Mouse (Mus musculus): ENCODE results near the gene Rnf166. TPM values are rescaled to one million over a fixed set of nuclear protein-coding genes. Genes with fewer than 3 reads are reported as not detected.

Gene Rnf166
- total and polyA plus RNA-seq, 3 experiments: 7.7 to 13.0 (median 8.5) TPM

DNA sequence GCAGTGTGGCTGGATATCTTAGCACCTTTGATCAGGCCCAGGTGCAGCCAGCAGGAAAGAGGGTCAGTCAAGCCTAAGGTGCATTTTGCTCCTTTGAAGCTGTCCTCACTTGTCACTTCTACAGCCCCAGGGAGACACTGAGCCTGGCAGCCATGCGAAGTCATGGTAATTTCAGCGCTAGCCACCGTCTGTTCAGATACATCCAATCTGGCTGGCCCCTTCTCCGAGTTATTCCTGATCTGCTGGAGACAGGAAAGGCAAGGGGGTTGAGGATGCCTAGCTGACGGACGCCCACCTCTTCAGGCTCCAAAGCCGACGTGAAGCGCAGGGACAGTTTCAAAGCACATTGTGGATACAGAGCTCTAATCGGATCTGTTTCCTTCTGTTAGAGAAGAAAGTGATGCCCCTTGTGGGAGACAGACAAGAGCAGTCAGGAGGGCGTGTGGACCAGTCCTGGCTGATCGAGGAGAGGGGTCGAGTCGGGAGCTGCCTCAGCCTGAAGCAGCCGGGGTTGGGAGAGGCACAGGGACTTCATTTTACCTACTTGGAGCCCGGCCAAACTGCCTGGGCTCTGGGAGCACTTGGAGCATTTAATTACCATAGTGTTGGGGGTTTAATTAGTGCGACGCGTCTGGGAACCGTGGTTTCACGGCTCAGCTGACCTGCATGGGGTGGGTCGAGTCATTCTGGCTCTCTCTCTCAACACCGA, 47.9 kb upstream of the Rnf166 start:
- Histone ChIP-seq H3K4me3 (replicated peaks in 1 of 3; ENCODE audit: low read depth in 2 of 3, low read length in 2 of 3, poor library complexity in 1 of 3) (no peak overlapping the region), H3K36me3 (replicated peaks in 1 of 2; ENCODE audit: control insufficient read depth in 1 of 2, insufficient read depth in 1 of 2, low read length in 1 of 2) (peaks cover 2 to 74% of the 10 kb centered on the region in 2 experiments), H3K9me3 (replicated peaks; ENCODE audit: low read length) (peaks cover under 1% of the 10 kb centered on the region), H3K9ac (ENCODE audit: insufficient read depth, low read depth) (no peak overlapping the region), H3K4me1 (ENCODE audit: control insufficient read depth in 1 of 2, insufficient read depth in 2 of 2) (peaks cover 9 to 41% of the 10 kb centered on the region in 2 experiments), H3K27me3 (replicated peaks) (no peaks in the 10 kb centered on the region), H3K27ac (ENCODE audit: insufficient read depth, low read depth) (no peak overlapping the region), H3K4me2 (ENCODE audit: insufficient read depth, low read depth, poor library complexity, severe bottlenecking) (no peak overlapping the region), H3K79me2 (replicated peaks; ENCODE audit: control insufficient read depth, extremely low read depth, insufficient read depth, poor library complexity, severe bottlenecking) (no peaks in the 10 kb centered on the region)
- TF ChIP-seq SMC3 (IDR thresholded peaks at IDR 0.05; ENCODE audit: low read depth, low read length) (no peak), ELF1 (IDR thresholded peaks at IDR 0.05; ENCODE audit: low read depth, low read length) (no peak), USF1 (IDR thresholded peaks at IDR 0.05; ENCODE audit: low read depth, low read length) (no peak), TBP (conservative IDR thresholded peaks at IDR 0.05; ENCODE audit: low read depth, low read length) (no peak), ZNF384 (IDR thresholded peaks at IDR 0.05; ENCODE audit: low read depth, low read length) (no peak), UBTF (IDR thresholded peaks at IDR 0.05; ENCODE audit: low read depth, low read length) (no peak), MEF2A (IDR thresholded peaks at IDR 0.05; ENCODE audit: borderline replicate concordance, low read depth, low read length) (no peak), CTCF (conservative IDR thresholded peaks at IDR 0.05 in 1 of 2, IDR thresholded peaks at IDR 0.05 in 1 of 2; ENCODE audit: low read depth in 2 of 2, low read length in 2 of 2) (no peak), RAD21 (IDR thresholded peaks at IDR 0.05; ENCODE audit: low read depth, low read length) (no peak), BHLHE40 (IDR thresholded peaks at IDR 0.05; ENCODE audit: low read depth, low read length) (no peak), GABPA (IDR thresholded peaks at IDR 0.05; ENCODE audit: insufficient replicate concordance, low read depth, low read length) (no peak), MYC (IDR thresholded peaks at IDR 0.05; ENCODE audit: low read depth, low read length) (no peak), NELFE (IDR thresholded peaks at IDR 0.05; ENCODE audit: low read depth, low read length) (no peak)
- in situ Hi-C loops (cut with MboI; ENCODE audit: low pct_ligation_motif_present, low pct_unique_long_range_greater_than_20kb, low sequenced_read_pairs) (no loop called here), dilution Hi-C loops (cut with MboI; ENCODE audit: extremely low pct_ligation_motif_present, extremely low pct_unique_long_range_greater_than_20kb, low sequenced_read_pairs) (no loop called here)
- no peak for DNase-seq (ENCODE audit: extremely low read depth)

DNA sequence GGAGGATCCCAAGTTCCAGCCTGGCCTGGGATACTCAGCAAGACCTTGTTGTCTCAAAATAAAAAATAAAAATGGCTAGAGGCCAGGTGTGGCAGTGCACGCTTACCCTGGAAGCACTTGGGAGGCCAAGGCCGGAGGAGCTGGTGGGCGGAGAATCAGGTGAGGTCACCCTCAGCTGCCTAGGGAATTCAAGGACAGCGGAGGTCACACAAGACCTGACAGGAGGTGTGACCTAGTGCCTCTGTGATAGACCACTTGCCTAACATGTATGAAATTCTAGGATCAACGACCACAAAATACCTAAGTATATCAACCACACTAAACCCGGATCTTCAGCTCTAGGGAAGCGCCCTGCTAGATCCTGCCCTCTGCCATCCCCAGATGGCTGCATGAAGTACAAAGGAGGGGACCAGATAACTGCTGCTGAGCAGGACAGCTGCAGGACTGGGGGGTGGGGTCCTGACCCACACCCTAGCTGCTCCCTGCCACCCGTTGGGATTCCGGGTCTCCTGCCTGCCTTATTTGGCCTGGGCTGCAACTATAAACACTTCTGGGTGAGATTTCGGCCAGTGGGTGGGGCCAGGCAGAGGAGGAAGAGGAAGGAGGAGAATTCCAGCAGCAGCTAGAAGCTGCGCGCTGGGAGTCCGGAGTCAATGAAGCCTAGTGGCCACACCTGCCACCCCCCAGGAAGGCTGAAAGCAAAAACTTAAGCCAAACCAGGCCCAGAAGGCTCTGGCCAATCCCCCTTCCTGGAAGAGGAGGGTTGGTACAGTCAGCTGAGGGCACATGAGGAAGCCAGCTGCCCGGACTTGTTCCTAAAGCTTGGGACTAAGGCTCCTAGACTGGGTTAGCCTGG, 47.2 kb upstream of the Rnf166 start:
- Histone ChIP-seq H3K9ac (ENCODE audit: insufficient read depth, low read depth) (no peak overlapping the region), H3K9me3 (replicated peaks; ENCODE audit: low read length) (no peaks in the 10 kb centered on the region), H3K4me3 (replicated peaks in 1 of 3; ENCODE audit: low read depth in 2 of 3, low read length in 2 of 3, poor library complexity in 1 of 3) (no peak overlapping the region), H3K27me3 (replicated peaks) (no peaks in the 10 kb centered on the region), H3K27ac (ENCODE audit: insufficient read depth, low read depth) (no peak overlapping the region), H3K36me3 (replicated peaks in 1 of 2; ENCODE audit: control insufficient read depth in 1 of 2, insufficient read depth in 1 of 2, low read length in 1 of 2) (peaks cover under 1 to 77% of the 10 kb centered on the region in 2 experiments), H3K4me1 (ENCODE audit: control insufficient read depth in 1 of 2, insufficient read depth in 2 of 2) (peaks cover 9 to 38% of the 10 kb centered on the region in 2 experiments), H3K79me2 (replicated peaks; ENCODE audit: control insufficient read depth, extremely low read depth, insufficient read depth, poor library complexity, severe bottlenecking) (no peaks in the 10 kb centered on the region), H3K4me2 (ENCODE audit: insufficient read depth, low read depth, poor library complexity, severe bottlenecking) (no peak overlapping the region)
- no peak for DNase-seq (ENCODE audit: extremely low read depth)
- no peak for TF ChIP-seq MXI1 (IDR thresholded peaks at IDR 0.05; ENCODE audit: low read depth, low read length)
- no peak for TF ChIP-seq ZKSCAN1 (IDR thresholded peaks at IDR 0.05; ENCODE audit: borderline replicate concordance, low read depth, low read length)
- no peak for TF ChIP-seq CTCF (conservative IDR thresholded peaks at IDR 0.05 in 1 of 2, IDR thresholded peaks at IDR 0.05 in 1 of 2; ENCODE audit: low read depth in 2 of 2, low read length in 2 of 2)
- TF ChIP-seq EP300 (IDR thresholded peaks at IDR 0.05; ENCODE audit: low read length): no peak
- no peak for TF ChIP-seq KAT2A (IDR thresholded peaks at IDR 0.05; ENCODE audit: insufficient replicate concordance, low read length)
- TF ChIP-seq TBP (conservative IDR thresholded peaks at IDR 0.05; ENCODE audit: low read depth, low read length): no peak
- no peak for TF ChIP-seq NRF1 (IDR thresholded peaks at IDR 0.05; ENCODE audit: low read depth, low read length)
- no peak for TF ChIP-seq ETS1 (conservative IDR thresholded peaks at IDR 0.05; ENCODE audit: low read depth, low read length)
- TF ChIP-seq TCF12 (IDR thresholded peaks at IDR 0.05; ENCODE audit: low read depth, low read length): no peak
- no peak for TF ChIP-seq RCOR1 (conservative IDR thresholded peaks at IDR 0.05; ENCODE audit: low read depth, low read length)
- TF ChIP-seq GABPA (IDR thresholded peaks at IDR 0.05; ENCODE audit: insufficient replicate concordance, low read depth, low read length): no peak
- TF ChIP-seq ZC3H11A (IDR thresholded peaks at IDR 0.05; ENCODE audit: low read depth, low read length): no peak
- TF ChIP-seq USF1 (IDR thresholded peaks at IDR 0.05; ENCODE audit: low read depth, low read length): no peak
- no peak for TF ChIP-seq JUND (conservative IDR thresholded peaks at IDR 0.05; ENCODE audit: low read depth, low read length)
- no peak for TF ChIP-seq PAX5 (IDR thresholded peaks at IDR 0.05; ENCODE audit: low read length)
- TF ChIP-seq MYC (IDR thresholded peaks at IDR 0.05; ENCODE audit: low read depth, low read length): no peak
- no peak for TF ChIP-seq SMC3 (IDR thresholded peaks at IDR 0.05; ENCODE audit: low read depth, low read length)
- no peak for TF ChIP-seq MAX (IDR thresholded peaks at IDR 0.05; ENCODE audit: low read length)
- in situ Hi-C loops (cut with MboI; ENCODE audit: low pct_ligation_motif_present, low pct_unique_long_range_greater_than_20kb, low sequenced_read_pairs): no loop called here
- dilution Hi-C loops (cut with MboI; ENCODE audit: extremely low pct_ligation_motif_present, extremely low pct_unique_long_range_greater_than_20kb, low sequenced_read_pairs): no loop called here

Data from CH12.LX (cell line).